Mouse (Mus musculus) midbrain, embryonic 15.5 days (tissue): ENCODE measurements around the gene Cnot8. TPM values are rescaled to one million over a fixed set of nuclear protein-coding genes. Genes with fewer than 3 reads are reported as not detected.
"Not testable (repeated sequence)": the region's sequence is repeated elsewhere in the genome, so short reads cannot be mapped to it uniquely, and the experiment has no call there.

Source experiments
- ATAC-seq: fragments of 200-750 bp; cut with Nextera tagmentation; replicated peaks from 2 replicates; pipeline ENCODE4 v1.8.0; 2017; ENCODE audit warnings: moderate TSS enrichment
- H3K27ac ChIP-seq: fragments of 300-500 bp; sonication (generic); 2 replicates; pipeline ENCODE4 v1.5.1; 2015; ENCODE audit warnings: mild to moderate bottlenecking, inconsistent platforms
- H3K27me3 ChIP-seq: fragments of 300-500 bp; sonication (generic); replicated peaks from 2 replicates; pipeline ENCODE4 v1.6.1; 2015; ENCODE audit warnings: inconsistent platforms
- H3K36me3 ChIP-seq: fragments of 300-500 bp; sonication (generic); replicated peaks from 2 replicates; pipeline ENCODE4 v1.6.1; 2015; ENCODE audit warnings: inconsistent platforms
- H3K4me1 ChIP-seq: fragments of 300-500 bp; sonication (generic); 2 replicates; pipeline ENCODE4 v1.6.1; 2015; ENCODE audit warnings: inconsistent platforms
- H3K4me2 ChIP-seq: fragments of 300-500 bp; sonication (generic); 2 replicates; pipeline ENCODE4 v1.6.1; 2015; ENCODE audit warnings: inconsistent platforms, mild to moderate bottlenecking, moderate library complexity
- H3K4me3 ChIP-seq: fragments of 300-500 bp; sonication (generic); 2 replicates; pipeline ENCODE4 v1.5.1; 2015; ENCODE audit warnings: mild to moderate bottlenecking, inconsistent platforms
- H3K9ac ChIP-seq: fragments of 300-500 bp; sonication (generic); 2 replicates; pipeline ENCODE4 v1.6.1; 2015; ENCODE audit warnings: mild to moderate bottlenecking, inconsistent platforms
- H3K9me3 ChIP-seq: fragments of 300-500 bp; sonication (generic); 2 replicates; pipeline ENCODE4 v1.6.1; 2016; ENCODE audit warnings: inconsistent platforms
- whole genome bisulfite sequencing: fragments of 180-500 bp; shearing (Covaris S2); methylation state at CpG from one replicate; pipeline ENCODE4 v1.1.7; 2015; ENCODE audit warnings: mixed read lengths; 5-methylcytosine and 5-hydroxymethylcytosine counted together
- polyA plus RNA-seq: library from polyadenylated mRNA; unstranded; fragments of >200 nt; fragmentation: Nextera tagmentation; extraction: Ambion mirVana; gene quantifications from 2 replicates; pipeline ENCODE4 v1.2.1, GENCODE M21; 2015

The Cnot8 gene
- 115 and 116 TPM in 2 replicates for polyA plus RNA-seq

GRCm38 (mm10) chr11:58103697-58104306 lies at the start of gene Cnot8:
Cnot8 (plus strand) TSS chr11:58104153.
- H3K27ac ChIP-seq, result peak within 1 kb of the TSS; percentile 85
- WGBS, result under 1% methylated on average over 55 of the region's 55 CpGs
- H3K4me2 ChIP-seq, result peak within 1 kb of the TSS; percentile 56
- no peaks in the 10 kb centered on the region for H3K27me3 ChIP-seq
- ATAC-seq, result peak; percentile 96
- no peaks in the 10 kb centered on the region for H3K36me3 ChIP-seq
- peaks cover 36% of the 10 kb centered on the region for H3K4me1 ChIP-seq
- H3K9ac ChIP-seq, result peak within 1 kb of the TSS; percentile 82
- H3K9me3 ChIP-seq, result no peaks in the 10 kb centered on the region
- H3K4me3 ChIP-seq, result peak within 1 kb of the TSS; percentile 79

DNA sequence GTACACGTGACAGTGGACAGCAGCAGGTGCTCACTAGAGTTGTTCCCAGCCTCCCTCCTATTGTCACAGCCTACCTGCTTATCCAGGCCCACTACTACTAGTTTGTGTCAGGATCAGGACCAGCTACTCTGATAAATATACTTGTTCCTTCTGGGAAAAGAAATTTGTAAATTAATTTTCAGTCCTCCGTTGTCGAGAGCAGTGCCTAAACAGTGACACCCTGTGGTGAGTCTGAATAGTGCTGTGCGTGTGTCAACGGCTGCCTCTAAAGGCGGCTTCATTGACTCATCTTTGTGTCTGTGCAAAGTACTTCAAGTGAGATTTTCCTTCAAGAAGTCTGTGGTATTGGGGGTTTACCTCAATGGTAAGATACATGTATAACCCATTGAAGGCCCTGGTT lies 46.5 kb upstream of the Cnot8 start:
- no peak overlapping the region for H3K27ac ChIP-seq
- H3K4me2 ChIP-seq, result no peak overlapping the region
- WGBS, result 35% methylated on average over 6 of the region's 6 CpGs
- no peak for ATAC-seq
- H3K9me3 ChIP-seq, result no peaks in the 10 kb centered on the region
- no peak overlapping the region for H3K4me3 ChIP-seq
- H3K36me3 ChIP-seq, result peaks cover 54% of the 10 kb centered on the region
- no peak overlapping the region for H3K9ac ChIP-seq
- no peaks in the 10 kb centered on the region for H3K27me3 ChIP-seq
- no peaks in the 10 kb centered on the region for H3K4me1 ChIP-seq

- not testable (repeated sequence) for H3K4me1 ChIP-seq, H3K9ac ChIP-seq, H3K27me3 ChIP-seq, ATAC-seq, H3K4me2 ChIP-seq, H3K27ac ChIP-seq, H3K9me3 ChIP-seq, H3K4me3 ChIP-seq
- H3K36me3 ChIP-seq, result peaks cover 38% of the 10 kb centered on the region
- 92% methylated on average over 7 of the region's 7 CpGs for WGBS
Observed at GRCm38 (mm10) chr11:58059752-58060151, 44.2 kb upstream of the Cnot8 start.

DNA sequence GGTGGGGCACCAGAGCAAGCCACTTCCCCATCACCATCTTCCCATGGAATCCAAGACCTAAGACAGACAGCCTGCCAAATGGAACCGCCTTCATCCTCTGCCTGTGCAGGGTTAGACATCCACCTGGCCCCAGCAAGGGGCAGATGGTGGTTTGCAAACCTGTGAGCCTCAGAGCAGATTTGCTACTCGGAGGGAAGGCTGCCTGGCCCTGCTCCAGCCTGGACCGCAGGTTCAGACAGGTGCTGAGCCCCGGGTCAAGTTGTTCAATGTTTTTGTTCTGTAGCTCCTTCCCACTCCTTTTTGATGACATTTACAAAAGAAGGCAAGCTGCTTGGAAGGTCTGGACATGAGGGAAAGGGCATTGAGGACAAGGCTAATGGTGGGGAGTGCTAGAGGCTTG lies 42.7 kb upstream of the Cnot8 start:
- not testable (repeated sequence) for H3K27ac ChIP-seq, H3K4me1 ChIP-seq, H3K4me2 ChIP-seq, ATAC-seq, H3K9ac ChIP-seq, H3K9me3 ChIP-seq, H3K27me3 ChIP-seq, H3K4me3 ChIP-seq
- WGBS, result 98% methylated on average over 4 of the region's 4 CpGs
- H3K36me3 ChIP-seq, result peaks cover 33% of the 10 kb centered on the region

DNA sequence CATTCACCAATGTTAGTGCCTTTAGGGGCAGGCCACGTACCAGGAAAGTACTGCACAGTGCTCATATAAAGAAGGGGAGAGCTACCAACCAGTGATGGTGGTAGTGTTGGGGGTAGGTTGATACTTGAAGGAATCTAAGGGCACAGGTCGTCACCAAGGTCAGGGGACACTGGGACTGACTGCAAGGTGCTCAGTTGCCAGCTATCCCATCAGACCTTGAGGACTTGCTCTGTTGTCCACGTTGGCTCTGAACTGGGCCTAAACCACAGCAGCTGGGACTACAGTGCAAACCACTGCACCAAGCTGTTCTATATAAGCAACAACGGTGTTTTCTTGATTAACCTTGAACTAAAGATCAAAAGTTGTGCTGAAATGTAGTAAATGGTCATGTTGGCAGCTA lies 41.4 kb upstream of the Cnot8 start:
- H3K27ac ChIP-seq, result no peak overlapping the region
- ATAC-seq, result no peak
- H3K4me1 ChIP-seq, result no peaks in the 10 kb centered on the region
- no peaks in the 10 kb centered on the region for H3K9me3 ChIP-seq
- no peak overlapping the region for H3K4me2 ChIP-seq
- WGBS, result 91% methylated on average over 4 of the region's 4 CpGs
- H3K27me3 ChIP-seq, result no peaks in the 10 kb centered on the region
- peaks cover 22% of the 10 kb centered on the region for H3K36me3 ChIP-seq
- no peak overlapping the region for H3K9ac ChIP-seq
- H3K4me3 ChIP-seq, result no peak overlapping the region

DNA sequence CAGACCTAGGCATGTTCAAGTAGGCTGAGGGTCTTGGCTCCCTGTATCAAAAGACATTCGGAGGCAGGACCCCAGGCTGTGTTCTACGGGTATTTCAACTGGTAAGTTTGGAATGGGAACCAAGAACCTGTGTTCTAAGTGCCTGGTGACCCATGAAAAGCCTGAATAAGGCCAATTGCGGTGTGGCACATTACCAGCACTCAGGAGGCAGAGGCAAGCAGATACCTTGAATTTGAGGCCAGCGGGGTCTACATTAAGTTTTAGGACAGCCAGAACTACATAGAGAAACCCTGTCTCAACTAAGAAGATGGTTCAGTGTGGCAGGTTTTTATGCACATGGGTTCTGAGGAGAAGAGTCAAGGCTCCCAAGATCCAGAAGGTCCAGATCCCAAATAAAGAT lies 38.9 kb upstream of the Cnot8 start:
- 85% methylated on average over 4 of the region's 4 CpGs for WGBS
- no peaks in the 10 kb centered on the region for H3K4me1 ChIP-seq
- H3K27me3 ChIP-seq, result no peaks in the 10 kb centered on the region
- H3K27ac ChIP-seq, result no peak overlapping the region
- ATAC-seq, result no peak
- peaks cover 10% of the 10 kb centered on the region; the same call in 1 of the 2 replicates for H3K36me3 ChIP-seq
- H3K4me3 ChIP-seq, result no peak overlapping the region
- no peak overlapping the region for H3K4me2 ChIP-seq
- no peaks in the 10 kb centered on the region for H3K9me3 ChIP-seq
- no peak overlapping the region for H3K9ac ChIP-seq

DNA sequence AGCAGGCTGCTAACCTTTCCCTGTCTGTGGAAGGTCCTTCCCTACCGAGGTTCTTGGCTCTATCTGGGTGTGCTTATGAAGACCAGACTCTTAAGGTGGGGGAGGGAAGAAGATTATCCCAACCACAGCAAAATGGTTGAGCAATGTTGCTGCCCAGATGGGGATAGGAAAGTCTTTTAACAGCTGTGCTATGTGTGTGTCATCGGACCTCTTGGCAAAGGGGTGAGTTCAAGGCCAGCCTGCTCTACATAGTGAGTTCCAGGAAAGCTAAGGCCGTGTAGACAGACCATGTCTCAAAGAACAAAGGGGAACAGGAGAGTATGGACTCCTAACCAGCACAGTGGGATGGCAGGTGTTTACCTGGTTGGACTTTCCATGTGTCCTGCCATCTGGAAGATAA lies 31.0 kb upstream of the Cnot8 start:
- WGBS, result 86% methylated on average over 3 of the region's 3 CpGs
- H3K27me3 ChIP-seq, result no peaks in the 10 kb centered on the region
- no peak overlapping the region for H3K9ac ChIP-seq
- no peaks in the 10 kb centered on the region for H3K4me1 ChIP-seq
- H3K36me3 ChIP-seq, result no peaks in the 10 kb centered on the region
- H3K4me2 ChIP-seq, result no peak overlapping the region
- H3K27ac ChIP-seq, result no peak overlapping the region
- no peak for ATAC-seq
- H3K9me3 ChIP-seq, result no peaks in the 10 kb centered on the region
- H3K4me3 ChIP-seq, result no peak overlapping the region

- no peaks in the 10 kb centered on the region for H3K9me3 ChIP-seq
- H3K9ac ChIP-seq, result no peak overlapping the region
- H3K27me3 ChIP-seq, result no peaks in the 10 kb centered on the region
- WGBS, result 72% methylated on average over 4 of the region's 4 CpGs
- H3K4me1 ChIP-seq, result no peaks in the 10 kb centered on the region
- H3K4me2 ChIP-seq, result no peak overlapping the region
- H3K4me3 ChIP-seq, result no peak overlapping the region
- no peak overlapping the region for H3K27ac ChIP-seq
- H3K36me3 ChIP-seq, result no peaks in the 10 kb centered on the region
- no peak for ATAC-seq
Observed at GRCm38 (mm10) chr11:58077270-58077669, 26.7 kb upstream of the Cnot8 start.

DNA sequence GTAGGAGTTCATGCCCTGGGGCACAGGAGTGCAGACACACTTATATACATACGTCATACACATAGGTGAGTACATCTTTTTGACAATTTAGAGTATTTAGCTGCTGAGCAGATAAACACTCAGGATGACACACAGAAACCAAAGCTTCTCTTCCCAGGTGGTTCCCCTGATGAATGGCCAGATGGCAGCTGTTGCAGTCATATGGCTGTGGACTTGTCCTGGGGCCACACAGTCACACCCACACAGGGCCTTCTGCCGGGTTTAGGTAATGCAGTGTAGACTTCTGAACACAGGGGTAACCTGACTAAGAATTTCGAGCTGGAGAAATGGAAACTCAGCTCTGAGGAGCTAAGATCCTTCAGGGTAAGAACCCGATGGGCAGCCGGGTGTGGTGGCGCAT lies 22.2 kb upstream of the Cnot8 start:
- no peak for ATAC-seq
- H3K36me3 ChIP-seq, result no peaks in the 10 kb centered on the region
- H3K27me3 ChIP-seq, result no peaks in the 10 kb centered on the region
- 88% methylated on average over 6 of the region's 6 CpGs for WGBS
- no peaks in the 10 kb centered on the region for H3K4me1 ChIP-seq
- no peak overlapping the region for H3K27ac ChIP-seq
- H3K4me3 ChIP-seq, result no peak overlapping the region
- no peak overlapping the region for H3K9ac ChIP-seq
- H3K4me2 ChIP-seq, result no peak overlapping the region
- H3K9me3 ChIP-seq, result no peaks in the 10 kb centered on the region

- no peak for ATAC-seq
- no peak overlapping the region for H3K4me2 ChIP-seq
- no peaks in the 10 kb centered on the region for H3K36me3 ChIP-seq
- peaks cover 4% of the 10 kb centered on the region; the same call in 1 of the 2 replicates for H3K27me3 ChIP-seq
- peaks cover under 1% of the 10 kb centered on the region; the same call in 1 of the 2 replicates for H3K4me1 ChIP-seq
- no peaks in the 10 kb centered on the region for H3K9me3 ChIP-seq
- no peak overlapping the region for H3K9ac ChIP-seq
- no peak overlapping the region for H3K4me3 ChIP-seq
- WGBS, result 69% methylated on average over 4 of the region's 4 CpGs
- H3K27ac ChIP-seq, result no peak overlapping the region
Observed at GRCm38 (mm10) chr11:58092541-58092940, 11.4 kb upstream of the Cnot8 start.

GRCm38 (mm10) chr11:58093021-58093528 lies 10.9 kb upstream of the Cnot8 start, which contains the start of gene Gm12248:
Gm12248 (minus strand) TSS chr11:58093134.
- no peak for ATAC-seq
- no peak within 1 kb of the TSS for H3K4me2 ChIP-seq
- WGBS, result 22% methylated on average over 12 of the region's 12 CpGs

DNA sequence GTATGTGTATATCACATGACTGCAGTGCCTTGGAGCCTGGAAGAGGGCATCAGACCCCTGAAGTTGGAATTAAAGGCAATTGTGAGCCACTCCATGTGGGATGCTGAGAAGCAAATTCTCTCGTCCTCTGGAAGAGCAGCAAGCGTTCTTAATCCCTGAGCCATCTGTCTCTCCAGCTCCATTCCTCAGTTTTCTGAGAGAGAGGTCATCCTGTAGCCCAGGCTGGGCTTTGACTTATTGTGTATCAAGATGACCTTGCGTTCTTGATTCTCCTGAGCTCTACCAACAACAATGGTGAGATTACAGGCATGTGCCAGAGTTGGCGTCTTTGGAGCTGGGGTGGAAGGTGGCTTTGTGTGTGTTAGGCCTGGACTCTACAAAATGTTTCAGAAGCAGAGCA lies 9.2 kb upstream of the Cnot8 start:
- no peaks in the 10 kb centered on the region for H3K9me3 ChIP-seq
- H3K4me2 ChIP-seq, result no peak overlapping the region
- no peak overlapping the region for H3K27ac ChIP-seq
- WGBS, result 38% methylated on average over 4 of the region's 4 CpGs
- no peaks in the 10 kb centered on the region for H3K36me3 ChIP-seq
- no peak overlapping the region for H3K4me3 ChIP-seq
- H3K9ac ChIP-seq, result no peak overlapping the region
- no peak for ATAC-seq
- H3K27me3 ChIP-seq, result peaks cover 12% of the 10 kb centered on the region
- H3K4me1 ChIP-seq, result peaks cover 6% of the 10 kb centered on the region; the same call in 1 of the 2 replicates

More at GRCm38 (mm10) chr11:58093021-58093528, 10.9 kb upstream of the Cnot8 start, which contains the start of gene Gm12248:
- peaks cover 7% of the 10 kb centered on the region; the same call in 1 of the 2 replicates for H3K27me3 ChIP-seq
- no peaks in the 10 kb centered on the region for H3K9me3 ChIP-seq
- no peak within 1 kb of the TSS for H3K9ac ChIP-seq
- no peaks in the 10 kb centered on the region for H3K36me3 ChIP-seq
- H3K4me1 ChIP-seq, result peaks cover 6% of the 10 kb centered on the region; the same call in 1 of the 2 replicates
- no peak within 1 kb of the TSS for H3K4me3 ChIP-seq
- H3K27ac ChIP-seq, result no peak within 1 kb of the TSS

- Histone ChIP-seq H3K4me3 (no peak overlapping the region), H3K27ac (no peak overlapping the region), H3K27me3 (peaks cover 12% of the 10 kb centered on the region), H3K9me3 (no peaks in the 10 kb centered on the region), H3K9ac (no peak overlapping the region), H3K4me1 (peaks cover 6% of the 10 kb centered on the region; the same call in 1 of the 2 replicates), H3K36me3 (no peaks in the 10 kb centered on the region), H3K4me2 (no peak overlapping the region)
- WGBS, result 95% methylated on average over 1 of the region's 1 CpGs
- ATAC-seq, result no peak
Observed at GRCm38 (mm10) chr11:58095561-58095960, 8.4 kb upstream of the Cnot8 start.
